ENCODE assay signal across 11 mouse cellular contexts in the genomic region with DNA sequence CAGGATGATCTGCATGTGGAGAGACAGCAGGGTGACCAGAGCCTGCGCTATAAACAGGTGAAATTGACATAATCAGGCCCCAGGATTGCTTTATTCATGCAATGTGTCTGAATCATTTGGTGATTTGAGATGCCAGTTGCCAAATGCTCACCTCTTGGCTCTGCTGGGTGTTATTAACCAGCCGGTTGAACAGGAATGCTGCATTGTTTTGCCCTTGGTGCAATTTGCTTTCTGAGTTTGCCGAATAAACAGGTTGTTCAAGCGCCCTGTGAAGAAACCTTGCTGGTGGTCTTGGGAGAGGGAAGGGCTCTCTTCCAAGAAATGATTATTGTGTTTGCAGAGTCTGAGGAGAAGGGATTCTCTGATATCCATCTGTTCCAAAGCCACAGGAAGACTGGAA.
"Had no signal": no experiment of that assay in that cellular context is flagged by ENCODE, and none has a peak within 500 bp of the region (broad histone marks: within the 10 kb centered on the region; RNA-seq: fewer than 3 reads in every experiment).

No protein-coding gene starts in this region.

- H3K9ac ChIP-seq: liver, embryonic 15.5 days had no signal

- H3K4me3 ChIP-seq: left cerebral cortex, adult 2 months; limb, embryonic 10.5 days; liver, embryonic 15.5 days had no signal

- H3K36me3 ChIP-seq: limb, embryonic 10.5 days; liver, embryonic 15.5 days had no signal

- H3K4me2 ChIP-seq: liver, embryonic 11.5 days; liver, embryonic 15.5 days had no signal

- H3K27ac ChIP-seq: left cerebral cortex, adult 2 months; limb, embryonic 10.5 days; liver, embryonic 15.5 days had no signal

- H3K27me3 ChIP-seq: liver, embryonic 15.5 days had no signal

- ATAC-seq: lung, postnatal 0 days had no signal

- H3K9me3 ChIP-seq: limb, embryonic 10.5 days; liver, embryonic 15.5 days had no signal

- DNase-seq: kidney, postnatal 25 days; lung, adult 2 months; lung, postnatal 36 days; right cerebral cortex, adult 18-20 months; right cerebral cortex, postnatal 25 days; thymus, postnatal 36 days had no signal

- H3K4me1 ChIP-seq: liver, embryonic 15.5 days had no signal
